Mouse (Mus musculus) G1E (cell line): ENCODE results near the gene Pld4.

Experiments
- CTCF ChIP-seq: IDR thresholded peaks from 2 replicates; pipeline ENCODE4 v1.5.1; 2012; ENCODE audit warnings: low read depth, low read length, inconsistent platforms, mixed read lengths
- GATA1 ChIP-seq: IDR thresholded peaks from 2 replicates; pipeline ENCODE4 v1.6.1; 2012; ENCODE audit warnings: borderline replicate concordance, low read length, inconsistent platforms, mixed read lengths
- GATA2 ChIP-seq: IDR thresholded peaks from 2 replicates; pipeline ENCODE4 v1.6.1; 2012; ENCODE audit warnings: low read depth, low read length, inconsistent platforms, borderline replicate concordance
- POLR2AphosphoS5 ChIP-seq: IDR thresholded peaks from 2 replicates; pipeline ENCODE4 v1.6.1; 2012; ENCODE audit warnings: low read depth, low read length, inconsistent platforms; ENCODE audit not compliant: insufficient replicate concordance
- TAL1 ChIP-seq: conservative IDR thresholded peaks from 2 replicates; pipeline ENCODE4 v1.6.1; 2012; ENCODE audit warnings: low read depth, low read length, inconsistent platforms, mixed read lengths

GRCm38 (mm10) chr12:112796551-112797510 lies 36.4 kb downstream of the Pld4 start:
- no peak for TF ChIP-seq CTCF
- no peak for TF ChIP-seq POLR2AphosphoS5
- TF ChIP-seq GATA1: no peak
- no peak for TF ChIP-seq TAL1
- TF ChIP-seq GATA2: no peak
